In the genomic region with DNA sequence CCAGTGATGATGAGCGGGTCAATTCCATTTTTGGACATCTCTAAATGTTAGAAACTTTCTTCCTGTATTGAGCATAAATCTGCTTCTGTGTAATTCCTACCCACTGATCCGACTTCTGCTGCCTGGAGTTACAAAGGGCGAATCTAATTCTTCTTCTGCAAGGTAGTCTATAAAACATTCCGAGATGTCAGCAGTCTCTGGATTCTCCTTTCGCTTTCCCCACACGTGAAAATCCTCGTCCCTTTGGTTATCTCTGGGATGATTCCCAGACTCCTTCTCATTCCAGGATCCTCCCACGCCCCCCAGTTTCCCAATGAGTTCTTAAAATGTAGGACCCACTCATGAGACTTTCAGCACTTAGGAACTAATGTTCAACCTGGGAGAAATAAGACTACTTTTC, we compare ENCODE assay signal across 29 mouse cellular contexts.
"Had no signal": no experiment of that assay in that cellular context is flagged by ENCODE, and none has a peak within 500 bp of the region (broad histone marks: within the 10 kb centered on the region; RNA-seq: fewer than 3 reads in every experiment).

No protein-coding gene starts in this region.

- H3K4me2 ChIP-seq: heart, embryonic 11.5 days; heart, embryonic 13.5 days; heart, embryonic 15.5 days; hindbrain, embryonic 12.5 days; hindbrain, embryonic 14.5 days; limb, embryonic 12.5 days; liver, embryonic 11.5 days; liver, embryonic 13.5 days; liver, embryonic 15.5 days had no signal

- ATAC-seq: hindbrain, embryonic 16.5 days; inflammation-experienced regulatory T-cells, adult 6 months; intestine, postnatal 0 days; liver, postnatal 0 days had no signal

- H3K9me3 ChIP-seq: heart, embryonic 13.5 days; heart, embryonic 15.5 days; hindbrain, embryonic 10.5 days; hindbrain, embryonic 12.5 days; limb, embryonic 10.5 days; limb, embryonic 12.5 days; liver, embryonic 13.5 days; liver, embryonic 15.5 days had no signal

- H3K27me3 ChIP-seq: heart, embryonic 13.5 days; heart, embryonic 15.5 days; hindbrain, embryonic 12.5 days; limb, embryonic 12.5 days; liver, embryonic 13.5 days; liver, embryonic 15.5 days had no signal

- H3K36me3 ChIP-seq: heart, embryonic 13.5 days; heart, embryonic 15.5 days; hindbrain, embryonic 12.5 days; limb, embryonic 10.5 days; limb, embryonic 12.5 days; liver, embryonic 13.5 days; liver, embryonic 15.5 days had no signal

- H3K4me3 ChIP-seq: gastrocnemius, adult 2 months; heart, adult 2 months; heart, embryonic 13.5 days; heart, embryonic 15.5 days; hindbrain, embryonic 10.5 days; hindbrain, embryonic 12.5 days; layer of hippocampus, adult 2 months; left cerebral cortex, adult 2 months; limb, embryonic 10.5 days; limb, embryonic 12.5 days; liver, embryonic 13.5 days; liver, embryonic 15.5 days had no signal

- H3K27ac ChIP-seq: gastrocnemius, adult 2 months; heart, adult 2 months; heart, embryonic 13.5 days; heart, embryonic 15.5 days; hindbrain, embryonic 10.5 days; hindbrain, embryonic 12.5 days; hindbrain, embryonic 14.5 days; layer of hippocampus, adult 2 months; left cerebral cortex, adult 2 months; limb, embryonic 10.5 days; limb, embryonic 12.5 days; liver, embryonic 13.5 days; liver, embryonic 15.5 days had no signal

- H3K4me1 ChIP-seq: liver, embryonic 13.5 days; liver, embryonic 15.5 days had no signal

- H3K9ac ChIP-seq: heart, embryonic 13.5 days; heart, embryonic 15.5 days; hindbrain, embryonic 12.5 days; hindbrain, embryonic 14.5 days; limb, embryonic 12.5 days; liver, embryonic 13.5 days; liver, embryonic 15.5 days; liver, postnatal 0 days had no signal

- DNase-seq: gastrocnemius, adult 2 months; gastrocnemius, postnatal 10 days; gastrocnemius, postnatal 25 days; heart, adult 2 months; heart, postnatal 14 days; heart, postnatal 36 days; kidney, adult 18-20 months; kidney, adult 8-10 months; kidney, postnatal 14 days; kidney, postnatal 36 days; liver; liver, embryonic 13.5 days; liver, postnatal 0 days; lung, adult 2 months had no signal
